Mouse (Mus musculus) CH12.LX (cell line): ENCODE measurements around the gene Zfp324. TPM values are rescaled to one million over a fixed set of nuclear protein-coding genes. Genes with fewer than 3 reads are reported as not detected.
A peak's percentile ranks its signal among the peaks of the same experiment; 100 is the strongest.

Experiments used
- DNase-seq: peaks from one replicate; pipeline ENCODE4 v3.0.0-alpha.2; 2013; ENCODE audit errors: extremely low read depth
- H3K27ac ChIP-seq: 2 replicates; pipeline ENCODE4 v1.5.1; 2012; ENCODE audit warnings: low read depth, mild to moderate bottlenecking, control low read depth, moderate library complexity; ENCODE audit not compliant: insufficient read depth
- H3K27me3 ChIP-seq: replicated peaks from 2 replicates; pipeline ENCODE3; 2012; ENCODE audit warnings: inconsistent platforms
- H3K36me3 ChIP-seq, 2 experiments: replicated peaks in 1 of 2; 2 replicates each; pipeline versions ENCODE3 to v1.6.1; 2012; ENCODE audit warnings: inconsistent platforms in 1 of 2, low read length in 1 of 2, mild to moderate bottlenecking in 1 of 2, mixed read lengths in 1 of 2, moderate library complexity in 1 of 2; ENCODE audit not compliant: control insufficient read depth in 1 of 2, insufficient read depth in 1 of 2
- H3K4me1 ChIP-seq, 2 experiments: 2 replicates each; pipeline ENCODE4 v1.6.1; 2012; ENCODE audit warnings: inconsistent platforms in 1 of 2, moderate library complexity in 1 of 2; ENCODE audit not compliant: insufficient read depth in 2 of 2, control insufficient read depth in 1 of 2
- H3K4me2 ChIP-seq: 2 replicates; pipeline ENCODE4 v1.6.1; 2012; ENCODE audit warnings: low read depth, mild to moderate bottlenecking, control low read depth; ENCODE audit not compliant: poor library complexity, insufficient read depth, severe bottlenecking
- H3K4me3 ChIP-seq, 3 experiments: fragments of 150-350 bp in 1 of 3; sonication (generic) in 1 of 3; replicated peaks in 1 of 3; 2 replicates each; pipeline versions ENCODE3 to v1.5.1; 2011 to 2012; ENCODE audit warnings: low read depth in 2 of 3, low read length in 2 of 3, mild to moderate bottlenecking in 2 of 3, moderate library complexity in 2 of 3, control low read depth in 1 of 3, improper control_type of control experiment in 1 of 3, inconsistent platforms in 1 of 3, mixed read lengths in 1 of 3; ENCODE audit not compliant: poor library complexity in 1 of 3
- H3K79me2 ChIP-seq: replicated peaks from 2 replicates; pipeline ENCODE4 v1.6.1; 2012; ENCODE audit warnings: mild to moderate bottlenecking, moderate library complexity; ENCODE audit not compliant: control insufficient read depth, poor library complexity, insufficient read depth, severe bottlenecking; ENCODE audit errors: extremely low read depth
- H3K9ac ChIP-seq: 2 replicates; pipeline ENCODE4 v1.6.1; 2012; ENCODE audit warnings: low read depth, mild to moderate bottlenecking, control low read depth, moderate library complexity; ENCODE audit not compliant: insufficient read depth
- H3K9me3 ChIP-seq: replicated peaks from 2 replicates; pipeline ENCODE3; 2012; ENCODE audit warnings: low read length, inconsistent platforms, mixed read lengths
- BHLHE40 ChIP-seq: IDR thresholded peaks from 2 replicates; pipeline ENCODE4 v1.6.1; 2011; ENCODE audit warnings: mild to moderate bottlenecking, low read depth, low read length, improper control_type of control experiment
- CHD1 ChIP-seq: IDR thresholded peaks from 2 replicates; pipeline ENCODE4 v1.6.1; 2012; ENCODE audit warnings: low read depth, low read length, improper control_type of control experiment, inconsistent platforms
- CHD2 ChIP-seq: IDR thresholded peaks from 2 replicates; pipeline ENCODE4 v1.6.1; 2011; ENCODE audit warnings: low read length, improper control_type of control experiment
- CTCF ChIP-seq, 2 experiments: IDR thresholded peaks in 1 of 2; conservative IDR thresholded peaks in 1 of 2; 2 replicates each; pipeline ENCODE4 v1.5.1; 2011 to 2012; ENCODE audit warnings: low read depth in 2 of 2, low read length in 2 of 2, improper control_type of control experiment in 1 of 2, inconsistent platforms in 1 of 2, mild to moderate bottlenecking in 1 of 2, moderate library complexity in 1 of 2
- E2F4 ChIP-seq: IDR thresholded peaks from 2 replicates; pipeline ENCODE4 v1.6.1; 2011; ENCODE audit warnings: low read depth, low read length, improper control_type of control experiment; ENCODE audit not compliant: insufficient replicate concordance
- ELF1 ChIP-seq: IDR thresholded peaks from 2 replicates; pipeline ENCODE4 v1.6.1; 2014; ENCODE audit warnings: low read depth, mild to moderate bottlenecking, inconsistent platforms, low read length, improper control_type of control experiment
- EP300 ChIP-seq: IDR thresholded peaks from 2 replicates; pipeline ENCODE4 v1.6.1; 2011; ENCODE audit warnings: low read length, improper control_type of control experiment
- ETS1 ChIP-seq: conservative IDR thresholded peaks from 2 replicates; pipeline ENCODE4 v1.6.1; 2012; ENCODE audit warnings: low read depth, mild to moderate bottlenecking, inconsistent platforms, low read length, improper control_type of control experiment, moderate library complexity
- GABPA ChIP-seq: IDR thresholded peaks from 2 replicates; pipeline ENCODE4 v1.6.1; 2012; ENCODE audit warnings: low read depth, low read length, improper control_type of control experiment, inconsistent platforms; ENCODE audit not compliant: insufficient replicate concordance
- HCFC1 ChIP-seq: IDR thresholded peaks from 2 replicates; pipeline ENCODE4 v1.6.1; 2012; ENCODE audit warnings: low read depth, mild to moderate bottlenecking, inconsistent platforms, low read length, improper control_type of control experiment
- IRF4 ChIP-seq: IDR thresholded peaks from 2 replicates; pipeline ENCODE4 v1.6.1; 2014; ENCODE audit warnings: low read depth, mild to moderate bottlenecking, inconsistent platforms, low read length, improper control_type of control experiment
- JUN ChIP-seq: IDR thresholded peaks from 2 replicates; pipeline ENCODE4 v1.6.1; 2011; ENCODE audit warnings: low read depth, mild to moderate bottlenecking, low read length, improper control_type of control experiment, moderate library complexity; ENCODE audit not compliant: insufficient read depth
- JUND ChIP-seq: conservative IDR thresholded peaks from 2 replicates; pipeline ENCODE4 v1.6.1; 2011; ENCODE audit warnings: low read depth, low read length, improper control_type of control experiment
- KAT2A ChIP-seq: IDR thresholded peaks from 2 replicates; pipeline ENCODE4 v1.6.1; 2012; ENCODE audit warnings: low read length, improper control_type of control experiment, inconsistent platforms; ENCODE audit not compliant: insufficient replicate concordance
- MAFK ChIP-seq: IDR thresholded peaks from 2 replicates; pipeline ENCODE4 v1.6.1; 2011; ENCODE audit warnings: low read length, improper control_type of control experiment; ENCODE audit not compliant: insufficient replicate concordance
- MAX ChIP-seq: IDR thresholded peaks from 2 replicates; pipeline ENCODE4 v1.6.1; 2011; ENCODE audit warnings: low read length, improper control_type of control experiment
- MAZ ChIP-seq: IDR thresholded peaks from 2 replicates; pipeline ENCODE4 v1.6.1; 2012; ENCODE audit warnings: low read depth, mild to moderate bottlenecking, inconsistent platforms, low read length, improper control_type of control experiment, moderate library complexity
- MEF2A ChIP-seq: IDR thresholded peaks from 2 replicates; pipeline ENCODE4 v1.6.1; 2014; ENCODE audit warnings: low read depth, mild to moderate bottlenecking, inconsistent platforms, low read length, improper control_type of control experiment, borderline replicate concordance
- MXI1 ChIP-seq: IDR thresholded peaks from 2 replicates; pipeline ENCODE4 v1.6.1; 2011; ENCODE audit warnings: mild to moderate bottlenecking, low read depth, low read length, improper control_type of control experiment
- MYC ChIP-seq: IDR thresholded peaks from 2 replicates; pipeline ENCODE4 v1.6.1; 2011; ENCODE audit warnings: low read depth, mild to moderate bottlenecking, improper control_type of control experiment, low read length
- NELFE ChIP-seq: IDR thresholded peaks from 2 replicates; pipeline ENCODE4 v1.6.1; 2011; ENCODE audit warnings: low read depth, low read length, improper control_type of control experiment
- NRF1 ChIP-seq: IDR thresholded peaks from 2 replicates; pipeline ENCODE4 v1.6.1; 2014; ENCODE audit warnings: low read depth, mild to moderate bottlenecking, inconsistent platforms, low read length, improper control_type of control experiment, moderate library complexity
- PAX5 ChIP-seq: IDR thresholded peaks from 2 replicates; pipeline ENCODE4 v1.6.1; 2012; ENCODE audit warnings: low read length, inconsistent platforms, mixed read lengths
- POLR2A ChIP-seq: IDR thresholded peaks from 2 replicates; pipeline ENCODE4 v1.6.1; 2011; ENCODE audit warnings: low read depth, mild to moderate bottlenecking, improper control_type of control experiment, low read length
- POLR2AphosphoS2 ChIP-seq: IDR thresholded peaks from 2 replicates; pipeline ENCODE4 v1.6.1; 2011; ENCODE audit warnings: low read depth, low read length, improper control_type of control experiment
- RAD21 ChIP-seq: IDR thresholded peaks from 2 replicates; pipeline ENCODE4 v1.6.1; 2011; ENCODE audit warnings: low read depth, mild to moderate bottlenecking, low read length, improper control_type of control experiment, moderate library complexity
- RCOR1 ChIP-seq: conservative IDR thresholded peaks from 2 replicates; pipeline ENCODE4 v1.6.1; 2012; ENCODE audit warnings: low read depth, mild to moderate bottlenecking, inconsistent platforms, low read length, improper control_type of control experiment
- SIN3A ChIP-seq: IDR thresholded peaks from 2 replicates; pipeline ENCODE4 v1.6.1; 2012; ENCODE audit warnings: low read length, improper control_type of control experiment, inconsistent platforms
- SMC3 ChIP-seq: IDR thresholded peaks from 2 replicates; pipeline ENCODE4 v1.6.1; 2011; ENCODE audit warnings: low read depth, low read length, improper control_type of control experiment
- TBP ChIP-seq: conservative IDR thresholded peaks from 2 replicates; pipeline ENCODE4 v1.6.1; 2011; ENCODE audit warnings: low read depth, low read length, improper control_type of control experiment
- TCF12 ChIP-seq: IDR thresholded peaks from 2 replicates; pipeline ENCODE4 v1.6.1; 2014; ENCODE audit warnings: low read depth, mild to moderate bottlenecking, inconsistent platforms, low read length, improper control_type of control experiment
- UBTF ChIP-seq: IDR thresholded peaks from 2 replicates; pipeline ENCODE4 v1.6.1; 2012; ENCODE audit warnings: low read depth, mild to moderate bottlenecking, inconsistent platforms, low read length, improper control_type of control experiment, moderate library complexity
- USF1 ChIP-seq: IDR thresholded peaks from 2 replicates; pipeline ENCODE4 v1.6.1; 2014; ENCODE audit warnings: low read depth, mild to moderate bottlenecking, inconsistent platforms, low read length, improper control_type of control experiment
- USF2 ChIP-seq: conservative IDR thresholded peaks from 2 replicates; pipeline ENCODE4 v1.6.1; 2011; ENCODE audit warnings: low read depth, low read length, improper control_type of control experiment
- ZC3H11A ChIP-seq: IDR thresholded peaks from 2 replicates; pipeline ENCODE4 v1.6.1; 2012; ENCODE audit warnings: low read depth, mild to moderate bottlenecking, inconsistent platforms, low read length, improper control_type of control experiment
- ZKSCAN1 ChIP-seq: IDR thresholded peaks from 2 replicates; pipeline ENCODE4 v1.6.1; 2012; ENCODE audit warnings: low read depth, inconsistent platforms, low read length, improper control_type of control experiment, borderline replicate concordance
- ZMIZ1 ChIP-seq: IDR thresholded peaks from 2 replicates; pipeline ENCODE4 v1.6.1; 2012; ENCODE audit warnings: low read depth, mild to moderate bottlenecking, inconsistent platforms, low read length, improper control_type of control experiment
- ZNF384 ChIP-seq: IDR thresholded peaks from 2 replicates; pipeline ENCODE4 v1.6.1; 2012; ENCODE audit warnings: low read depth, low read length, improper control_type of control experiment, inconsistent platforms
- dilution Hi-C: fragments of 300-500 bp; cut with MboI; formaldehyde crosslinking; loops from 2 replicates; pipeline ENCODE4 v1.14.3; 2020; ENCODE audit warnings: low sequenced_read_pairs; ENCODE audit not compliant: extremely low pct_unique_long_range_greater_than_20kb, extremely low pct_ligation_motif_present
- in situ Hi-C: fragments of 300-500 bp; cut with MboI; formaldehyde crosslinking; loops from 3 replicates; pipeline ENCODE4 v1.14.3; 2019; ENCODE audit warnings: low sequenced_read_pairs, low pct_ligation_motif_present, low pct_unique_long_range_greater_than_20kb, mixed read lengths
- polyA plus RNA-seq: library from polyadenylated mRNA; unstranded; fragments of >175 nt; gene quantifications from 2 replicates; pipeline ENCODE4 v1.2.1, GENCODE M21; 2012; ENCODE audit warnings: low read depth; ENCODE audit not compliant: insufficient read length
- total RNA-seq, 2 experiments: library from RNA; depleted of rRNA; stranded (reverse); fragments of 300-350 nt in 1 of 2; fragments of >200 nt in 1 of 2; gene quantifications; 2 replicates each; pipeline ENCODE4 v1.2.3; 2012 to 2014

Zfp324 gene
- total and polyA plus RNA-seq, 3 experiments, result 3.8 to 7.3 (median 6.4) TPM

DNA sequence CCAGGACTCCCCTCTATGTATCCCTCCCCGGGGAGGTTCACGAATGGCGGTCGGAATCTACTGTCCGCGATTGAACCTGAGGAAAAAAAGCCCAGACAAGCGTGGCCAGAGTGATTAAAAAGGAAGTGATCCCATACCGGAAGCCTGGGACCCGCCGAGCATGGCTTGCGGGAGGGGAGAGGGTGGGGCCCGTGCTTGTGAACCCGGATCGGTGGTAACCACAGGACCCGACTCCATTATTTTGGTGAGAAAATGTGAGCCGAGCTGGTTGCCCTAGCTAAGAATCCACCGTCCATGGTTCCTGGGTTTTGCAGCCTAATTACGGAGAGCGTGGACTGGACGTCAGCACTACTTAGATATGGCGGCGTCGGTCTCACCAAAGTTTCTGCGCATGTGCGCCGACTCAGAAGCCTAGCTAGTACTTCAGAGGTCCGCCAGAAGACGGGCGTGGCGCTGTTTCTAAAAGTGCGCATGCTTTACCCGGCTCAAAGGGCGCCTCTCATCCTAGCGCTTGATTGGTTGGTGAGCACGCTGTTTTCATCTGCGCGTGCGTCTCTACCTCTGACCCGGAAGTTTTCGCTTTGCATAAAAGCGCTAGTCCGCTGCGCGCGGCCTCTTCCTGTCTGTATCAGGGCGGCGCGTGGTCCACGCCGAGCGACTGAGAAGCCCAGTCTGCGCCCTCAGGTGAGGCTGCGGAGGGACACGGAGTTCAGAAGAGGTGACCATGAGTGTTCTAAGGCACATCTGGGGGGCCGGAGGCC, 43.8 kb upstream of the Zfp324 start, which contains the start of gene Rps5:
Gene Rps5 (plus strand): TSS at position 586 of the 761 bp plus-strand sequence.
- Histone ChIP-seq H3K79me2 (peaks cover 23% of the 10 kb centered on the region), H3K4me3 (peak within 1 kb of the TSS; percentile 72 to 94 (median 78)), H3K4me1 (peaks cover 5 to 27% of the 10 kb centered on the region in 2 experiments), H3K9me3 (no peaks in the 10 kb centered on the region), H3K27ac (peak within 1 kb of the TSS; percentile 58; the same call in 1 of the 2 replicates), H3K9ac (peak within 1 kb of the TSS; percentile 93), H3K36me3 (peaks cover 37 to 41% of the 10 kb centered on the region in 2 experiments), H3K27me3 (no peaks in the 10 kb centered on the region), H3K4me2 (peak within 1 kb of the TSS; percentile 85)
- peak; percentile 99 for DNase-seq
- TF ChIP-seq NELFE (peak; percentile 97), PAX5 (no peak), MEF2A (peak; percentile 4; the same call in 1 of the 2 replicates), ZNF384 (peak; percentile 41; the same call in 1 of the 2 replicates), BHLHE40 (no peak), POLR2A (peak; percentile 82), CHD1 (0 out of 2 replicates have a peak, but pooled peaks have one; percentile 80), USF2 (no peak), EP300 (no peak; the same call in 1 of the 2 replicates), E2F4 (peak; percentile 93), IRF4 (peak; percentile 9; the same call in 1 of the 2 replicates), SIN3A (peak; percentile 81), TCF12 (peak; percentile 87), ELF1 (peak; percentile 93), ETS1 (0 out of 2 replicates have a peak, but pooled peaks have one; percentile 10), NRF1 (peak; percentile 92), MAFK (no peak), MYC (peak; percentile 99), SMC3 (no peak), RAD21 (no peak), ZKSCAN1 (no peak), GABPA (peak; percentile 56; the same call in 1 of the 2 replicates), POLR2AphosphoS2 (peak; percentile 94), MXI1 (peak; percentile 91), TBP (peak; percentile 98), RCOR1 (no peak), USF1 (no peak; the same call in 1 of the 2 replicates), HCFC1 (peak; percentile 94), ZC3H11A (no peak), ZMIZ1 (peak; percentile 92), KAT2A (peak; percentile 99), UBTF (no peak), MAZ (peak; percentile 87), JUND (no peak), JUN (peak; percentile 15; the same call in 1 of the 2 replicates), MAX (peak; percentile 91), CHD2 (peak; percentile 96), CTCF (conservative IDR thresholded peaks at IDR 0.05 in 1 of 2, IDR thresholded peaks at IDR 0.05 in 1 of 2; ENCODE audit: low read depth in 2 of 2, low read length in 2 of 2) (peak; percentile 31 to 62; a peak in 3 of 4 replicates)
- in situ Hi-C loops (loop anchor here (10.0 kb wide), 2 partner anchors 63 to 123 kb away; no protein-coding TSS in a partner anchor), dilution Hi-C loops (no loop called here)
